Mouse (Mus musculus): ENCODE measurements around the gene Stt3b. TPM values are rescaled to one million over a fixed set of nuclear protein-coding genes. Genes with fewer than 3 reads are reported as not detected.
A peak's percentile ranks its signal among the peaks of the same experiment; 100 is the strongest.

The Stt3b gene
- 100 to 1,000 TPM; 110 to 112 TPM for total RNA-seq (2021)

DNA sequence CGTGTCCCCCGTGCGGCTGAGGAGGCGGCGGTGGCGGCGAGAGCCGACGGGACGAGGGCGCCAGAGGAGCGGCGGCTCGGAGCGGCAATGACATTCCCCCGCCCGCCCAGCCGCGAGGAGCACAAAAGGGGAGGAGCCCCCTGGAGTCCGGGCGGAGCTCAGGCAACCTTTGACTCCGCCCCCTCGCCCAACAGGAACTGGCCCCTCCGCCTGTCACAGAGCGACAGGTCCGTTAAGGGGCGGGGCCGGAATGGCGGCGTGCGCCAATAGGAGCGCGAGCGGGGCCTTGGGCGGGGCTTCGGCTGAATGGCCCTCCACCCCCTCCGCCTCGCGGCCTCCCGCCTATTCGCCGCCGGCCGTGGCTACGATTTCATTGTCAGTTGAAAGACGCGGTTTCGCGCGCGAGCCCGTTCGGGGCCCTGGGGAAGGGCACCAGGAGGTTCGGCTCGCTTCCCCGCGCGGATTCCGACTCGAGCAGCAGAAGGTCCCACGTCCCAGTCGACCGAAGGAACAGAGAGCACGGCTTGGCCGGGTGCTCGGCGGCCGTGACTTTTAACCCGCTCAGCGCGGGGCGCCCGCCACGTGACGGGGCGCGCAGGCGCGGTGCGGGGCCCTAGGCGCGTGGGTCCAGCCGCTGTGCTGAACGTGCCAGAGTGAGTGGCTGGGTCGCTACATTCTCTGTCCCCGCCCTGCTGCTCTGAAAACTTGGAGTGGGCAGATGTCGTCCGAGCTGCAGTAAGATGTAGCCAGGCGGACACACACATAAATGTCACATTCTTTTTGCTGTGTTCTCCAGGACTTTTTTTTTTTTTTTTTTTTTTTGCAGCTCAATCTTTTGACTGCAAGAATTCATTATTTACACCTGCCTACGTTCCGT is at the start of gene Stt3b:
Gene Stt3b (minus strand): TSS at position 76 of the 877 bp plus-strand sequence.
- intact Hi-C loops (cut with DNase I) = loop anchor here (5.0 kb wide), 1 partner anchor 732 kb away; no protein-coding TSS in a partner anchor
- DNase-seq = peak; percentile 100

DNA sequence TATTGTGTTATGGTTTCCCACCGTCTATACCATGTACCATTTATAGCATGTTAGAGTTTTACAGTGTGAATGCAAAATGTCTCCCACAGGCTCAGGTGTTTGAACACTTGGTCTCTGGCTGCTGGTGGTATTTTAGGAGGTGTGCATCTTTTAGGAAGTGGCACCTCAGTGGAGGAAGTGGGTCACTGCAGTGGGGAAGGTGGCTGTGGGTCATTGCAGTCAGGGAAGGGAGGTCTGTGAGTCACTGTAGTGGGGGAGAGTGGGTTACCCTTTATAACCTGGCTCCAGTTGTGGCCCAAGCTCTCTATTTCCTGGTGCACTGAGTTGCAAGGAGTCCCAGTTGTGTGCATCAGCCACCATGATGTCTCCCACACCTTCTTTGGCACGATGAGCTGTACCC is 48.2 kb upstream of the Stt3b start:
- intact Hi-C loops (cut with DNase I) = no loop called here

DNA sequence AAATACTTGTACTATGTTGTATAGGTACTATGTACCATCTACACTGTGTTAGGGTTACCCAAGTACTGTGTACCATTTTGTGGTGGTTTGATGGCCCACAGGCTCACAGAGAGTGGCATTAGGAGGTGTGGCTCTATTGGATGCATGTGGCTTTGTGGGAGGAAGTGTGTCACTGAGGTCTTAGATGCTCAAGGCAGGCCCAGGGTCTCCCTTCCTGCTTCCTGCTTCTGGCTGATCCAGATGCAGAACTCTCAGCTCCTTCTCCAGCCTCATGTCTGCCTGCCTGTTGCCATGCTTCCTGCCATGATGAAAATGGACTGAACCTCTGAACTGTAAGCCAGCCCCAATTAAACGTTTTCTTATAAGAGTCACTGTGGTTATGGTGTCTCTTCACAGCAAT is 47.8 kb upstream of the Stt3b start:
- intact Hi-C loops (cut with DNase I) = no loop called here
- no peak for DNase-seq

More for the DNA sequence above, 48.2 kb upstream of the Stt3b start:
- DNase-seq = no peak

DNA sequence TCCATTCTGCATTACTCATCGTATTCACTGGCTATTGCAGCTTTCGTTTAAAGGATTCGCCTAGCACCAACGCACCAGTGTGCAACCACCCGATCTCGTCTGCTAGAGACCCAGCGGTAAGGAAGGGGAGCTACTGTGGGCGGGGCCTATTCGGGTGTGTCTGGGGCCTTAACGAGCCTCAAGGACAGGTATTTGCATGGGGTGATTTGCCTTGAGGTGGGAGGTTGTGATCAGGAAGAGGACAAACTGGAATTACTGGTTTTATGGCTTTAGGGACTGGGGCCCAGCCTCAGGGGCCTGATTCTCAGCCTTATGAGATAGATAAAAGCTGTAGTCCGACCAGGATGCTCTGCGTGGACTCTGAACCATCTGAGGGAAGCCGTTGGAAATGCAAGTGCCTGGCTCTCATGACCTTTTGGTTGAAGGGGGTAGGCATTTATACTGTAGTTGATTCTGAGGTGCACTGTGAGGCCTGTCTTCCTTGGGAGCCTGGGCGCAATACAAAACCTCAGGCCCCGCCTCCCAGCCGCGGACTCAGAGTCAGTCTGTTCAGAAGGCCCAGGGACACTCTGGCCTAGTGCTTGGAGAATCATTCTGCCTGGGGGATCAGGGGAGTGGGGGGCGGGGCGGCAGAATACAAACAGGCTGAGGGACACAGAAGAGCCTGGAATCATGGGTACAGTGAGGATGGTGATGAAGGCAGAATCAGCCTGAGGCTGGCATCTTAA is 46.7 kb upstream of the Stt3b start:
- no peak for DNase-seq
- intact Hi-C loops (cut with DNase I) = no loop called here

DNA sequence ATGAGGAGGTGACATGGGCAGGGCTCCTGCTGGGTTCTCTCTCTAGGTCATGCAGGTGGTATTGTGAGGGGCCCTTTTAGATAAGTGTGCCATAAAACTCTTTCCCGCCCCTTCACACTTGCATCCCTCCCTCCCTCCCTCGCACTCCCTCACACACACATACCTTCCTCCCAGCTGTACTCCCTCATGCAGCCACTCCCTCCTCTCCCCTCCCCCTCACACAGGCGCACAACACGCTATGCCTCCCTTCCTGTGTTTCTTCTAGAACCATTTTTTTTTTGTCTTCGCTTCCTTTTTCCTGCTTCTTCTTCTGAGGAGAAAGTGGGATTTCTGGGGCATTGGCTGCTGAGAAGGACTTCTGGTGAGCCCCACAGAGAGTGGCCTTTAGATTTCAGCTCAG is 45.8 kb upstream of the Stt3b start:
- no peak for DNase-seq
- intact Hi-C loops (cut with DNase I) = no loop called here

DNA sequence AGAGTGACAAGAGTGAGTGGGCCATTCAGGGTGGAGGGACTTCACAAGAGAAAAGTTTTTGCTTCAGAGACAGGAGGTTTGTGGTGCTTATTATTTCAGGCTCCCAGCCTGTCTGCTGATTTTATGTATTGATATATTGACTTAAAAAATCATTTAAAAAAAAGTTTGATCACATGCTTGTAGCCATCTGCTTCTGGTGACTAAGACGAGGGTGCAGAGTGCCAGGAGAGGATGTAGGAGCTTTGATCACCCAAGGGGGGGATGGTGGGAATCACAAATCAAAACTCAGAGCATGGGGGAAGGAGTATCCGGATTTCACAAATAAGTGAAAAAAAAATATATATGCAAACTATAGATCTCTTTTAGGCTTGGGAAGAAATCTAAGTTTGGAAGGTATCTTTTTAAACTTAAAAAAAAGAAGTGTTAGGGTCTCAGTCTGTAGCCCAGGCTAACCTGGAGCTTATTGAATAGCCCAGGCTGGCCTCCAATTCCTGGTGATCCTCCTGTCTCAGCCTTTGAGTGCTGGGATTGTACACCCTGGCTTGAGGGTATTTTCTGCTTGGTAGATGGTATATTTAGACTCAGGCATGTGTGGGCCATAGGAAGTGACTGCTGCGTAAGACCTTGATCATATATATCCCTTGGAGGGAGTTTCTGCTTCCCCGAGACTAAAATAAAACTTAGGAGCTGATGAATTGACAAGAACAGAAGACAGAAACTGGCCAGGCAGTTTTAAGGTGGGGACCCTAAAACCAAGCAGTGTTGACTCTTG is 39.7 kb upstream of the Stt3b start:
- intact Hi-C loops (cut with DNase I) = no loop called here
- DNase-seq = no peak

DNA sequence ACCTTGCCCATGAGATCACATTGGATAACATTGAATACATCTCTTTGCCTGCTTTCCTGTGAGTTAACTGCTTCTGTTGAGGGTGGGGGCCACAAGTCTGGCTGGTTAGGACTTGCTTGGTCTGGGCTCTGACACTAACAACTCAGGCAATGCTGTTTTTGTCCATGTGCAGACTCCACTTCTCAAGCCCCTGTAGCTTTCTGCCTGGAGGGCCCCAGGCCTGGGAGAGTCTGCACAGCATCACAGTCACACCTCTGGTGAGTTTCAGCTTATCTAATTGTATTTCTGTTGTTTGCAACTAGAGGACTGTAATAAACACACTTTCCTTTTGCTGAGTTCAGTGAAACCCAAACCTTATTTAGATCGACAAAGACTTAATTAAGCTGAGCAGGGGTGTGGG is 38.9 kb upstream of the Stt3b start:
- intact Hi-C loops (cut with DNase I) = no loop called here
- DNase-seq = no peak

DNA sequence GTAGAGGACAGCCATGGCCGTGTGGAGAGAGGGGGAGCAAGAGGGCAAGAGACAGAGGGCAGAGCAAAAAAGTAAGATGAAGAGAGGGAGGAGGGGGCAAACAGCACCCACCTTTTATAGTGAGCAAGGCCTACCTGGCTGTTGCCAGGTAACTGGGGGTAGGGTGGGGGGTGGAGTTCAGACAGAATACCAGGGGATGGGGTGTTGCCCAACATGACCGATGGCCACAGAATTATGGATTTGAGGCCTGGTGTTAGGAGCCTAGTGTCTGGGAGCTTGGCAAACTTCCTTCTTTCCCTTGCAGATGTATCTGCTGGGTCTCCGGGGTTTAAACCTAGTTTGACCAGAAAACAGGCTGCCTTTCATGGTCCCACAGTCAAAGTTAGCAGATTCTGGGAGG is 34.7 kb upstream of the Stt3b start:
- DNase-seq = no peak
- intact Hi-C loops (cut with DNase I) = no loop called here

DNA sequence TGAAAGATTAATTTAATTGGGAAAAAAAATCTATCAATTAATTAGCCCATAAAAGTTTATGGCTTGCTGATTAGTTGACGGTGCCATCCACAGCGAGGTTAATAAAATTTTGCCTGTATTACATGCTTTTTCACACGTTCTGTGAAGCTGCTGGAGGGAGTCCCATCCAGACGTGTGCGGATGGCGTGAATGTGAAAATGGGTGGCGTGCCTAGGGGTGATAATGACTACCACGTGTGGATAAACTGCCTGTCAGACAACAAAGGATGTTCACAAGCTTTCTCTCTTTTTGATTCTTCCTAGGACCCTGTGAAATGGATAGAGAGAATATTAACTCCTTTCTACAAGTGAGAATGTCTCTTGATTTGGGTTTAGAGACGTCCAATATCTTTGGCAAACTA is 31.4 kb upstream of the Stt3b start:
- intact Hi-C loops (cut with DNase I) = no loop called here
- DNase-seq = no peak

DNA sequence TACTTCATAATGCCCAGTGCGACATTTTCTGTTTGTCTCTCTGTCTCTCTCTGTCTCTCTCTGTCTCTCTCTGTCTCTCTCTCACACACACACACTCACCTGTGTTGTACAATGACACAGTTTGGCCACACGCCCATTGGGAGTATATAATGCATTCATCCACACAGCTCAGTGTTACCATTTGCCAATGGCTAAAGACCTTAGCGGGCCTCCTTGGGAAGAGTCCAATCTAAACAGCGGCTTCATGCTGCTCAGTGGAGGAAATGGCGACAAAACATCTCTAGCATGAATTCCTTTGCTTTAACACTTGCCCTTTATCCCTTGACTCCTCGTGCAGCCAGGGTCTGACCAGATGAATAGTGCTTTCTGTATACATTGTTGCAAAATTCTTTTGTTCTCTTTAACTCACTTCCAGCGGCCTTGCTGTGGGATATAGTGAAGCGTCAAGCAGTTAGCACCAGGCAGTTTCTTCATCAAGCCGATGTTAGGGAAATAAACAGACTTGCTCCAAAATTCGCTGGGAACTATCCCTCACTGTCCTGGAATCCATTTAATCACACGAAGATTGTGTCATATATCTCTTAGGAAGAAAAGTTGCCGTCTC is 30.1 kb upstream of the Stt3b start:
- intact Hi-C loops (cut with DNase I) = no loop called here
- DNase-seq = peak; percentile 39

DNA sequence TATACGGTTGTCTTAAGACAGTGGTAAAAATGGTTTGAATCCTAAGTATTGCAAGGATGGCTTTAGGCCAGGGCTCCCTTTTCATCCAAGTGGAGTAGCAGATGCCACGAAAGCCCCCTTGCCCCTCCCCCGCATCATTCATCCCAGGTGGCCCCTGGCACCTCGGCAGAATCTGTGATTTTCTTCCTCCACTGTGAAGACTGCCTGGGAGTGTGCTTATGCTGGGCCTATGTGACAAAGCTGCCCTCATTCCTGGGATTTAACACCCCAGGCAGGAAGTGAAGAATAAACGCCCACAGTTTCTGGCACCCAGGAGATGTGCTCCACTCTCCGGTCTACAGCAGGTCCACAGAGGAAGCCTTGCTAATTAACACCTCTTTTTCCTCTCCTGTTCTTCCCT is 28.6 kb upstream of the Stt3b start:
- DNase-seq = peak; percentile 88

DNA sequence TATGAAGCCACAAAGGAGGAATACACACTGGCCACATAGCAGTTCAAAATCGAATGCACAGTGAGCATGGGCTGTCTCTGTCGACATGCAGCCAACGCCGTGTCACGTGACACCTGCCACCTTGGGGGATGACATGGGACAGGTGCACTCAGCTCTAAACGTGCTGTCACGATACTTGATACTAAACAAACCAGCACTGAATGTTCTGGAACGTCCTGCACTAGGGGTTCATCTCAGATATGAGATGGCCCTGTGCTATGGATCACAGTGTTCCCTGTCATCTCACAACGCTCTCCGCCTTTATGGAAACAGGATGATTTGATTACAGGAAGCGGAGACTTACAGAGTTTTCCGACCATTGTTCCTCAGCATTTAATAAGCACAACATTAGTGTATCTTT is 22.8 kb upstream of the Stt3b start:
- intact Hi-C loops (cut with DNase I) = no loop called here
- DNase-seq = no peak

More for the DNA sequence above, 28.6 kb upstream of the Stt3b start:
- intact Hi-C loops (cut with DNase I) = no loop called here

DNA sequence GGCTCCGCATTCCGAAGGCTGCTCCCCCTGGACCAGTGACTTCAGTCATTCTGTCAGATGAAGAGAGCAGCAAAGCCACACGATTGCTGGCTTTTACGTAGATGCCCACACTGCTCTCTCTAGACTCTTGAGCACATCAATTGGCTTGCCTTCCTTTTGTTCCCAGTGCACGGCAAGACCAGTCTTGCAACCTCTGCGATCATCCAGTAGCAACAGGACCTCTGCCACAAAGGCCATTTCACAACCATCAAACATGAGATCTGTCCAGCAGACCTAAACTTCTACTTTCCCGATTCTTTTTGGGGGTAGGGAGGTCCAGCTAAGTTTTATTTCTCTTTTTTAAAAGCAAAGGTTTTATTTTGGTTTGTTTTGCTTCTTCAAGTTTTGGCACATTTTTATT is 22.1 kb upstream of the Stt3b start:
- intact Hi-C loops (cut with DNase I) = no loop called here
- no peak for DNase-seq

DNA sequence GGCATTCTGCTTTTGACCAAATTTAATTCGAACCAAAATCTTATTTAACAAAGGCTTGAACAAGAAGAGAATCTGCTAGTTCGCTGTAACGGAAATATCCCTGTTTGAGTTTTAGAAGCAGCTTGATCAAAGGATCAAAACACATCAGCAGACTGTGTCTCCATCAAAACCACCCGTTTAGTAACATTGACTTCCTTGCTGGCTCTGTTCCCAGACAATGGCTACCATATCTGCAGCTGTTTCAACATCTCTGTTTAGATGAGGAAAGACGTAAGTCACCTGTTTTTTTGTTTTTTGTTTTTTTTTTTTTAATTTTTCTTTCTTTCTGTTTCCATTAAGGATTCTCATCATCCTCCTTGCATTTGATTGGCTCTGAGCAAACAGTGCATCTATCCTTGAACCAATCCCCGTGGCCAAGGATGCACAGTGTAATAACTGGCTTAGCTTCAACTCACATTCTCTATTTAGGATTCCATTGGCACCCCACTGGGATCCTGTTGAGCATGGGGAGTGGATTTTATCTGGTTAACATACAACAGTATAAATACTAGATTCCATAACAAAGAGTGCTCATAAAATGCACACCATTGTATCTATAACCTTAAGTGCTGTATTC is 20.7 kb upstream of the Stt3b start:
- DNase-seq = no peak
- intact Hi-C loops (cut with DNase I) = no loop called here

DNA sequence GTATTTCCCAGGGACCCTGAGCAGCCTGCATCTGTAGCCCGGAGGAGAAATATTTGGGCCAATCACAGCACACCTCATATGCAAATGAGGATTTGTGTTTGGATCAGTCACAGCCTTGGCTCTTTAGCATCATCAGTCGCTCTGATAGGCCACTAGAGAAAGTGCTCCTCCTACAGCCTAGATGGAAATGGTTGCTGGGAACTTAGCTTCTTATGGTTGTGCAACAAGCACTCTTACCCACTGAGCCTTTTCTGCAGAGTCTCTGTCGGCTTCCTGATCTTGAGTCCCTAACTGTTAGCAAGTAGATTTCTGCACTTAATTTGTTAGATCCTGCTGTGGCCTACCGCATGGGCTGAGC is 16.3 kb upstream of the Stt3b start:
- DNase-seq = no peak
- intact Hi-C loops (cut with DNase I) = no loop called here

DNA sequence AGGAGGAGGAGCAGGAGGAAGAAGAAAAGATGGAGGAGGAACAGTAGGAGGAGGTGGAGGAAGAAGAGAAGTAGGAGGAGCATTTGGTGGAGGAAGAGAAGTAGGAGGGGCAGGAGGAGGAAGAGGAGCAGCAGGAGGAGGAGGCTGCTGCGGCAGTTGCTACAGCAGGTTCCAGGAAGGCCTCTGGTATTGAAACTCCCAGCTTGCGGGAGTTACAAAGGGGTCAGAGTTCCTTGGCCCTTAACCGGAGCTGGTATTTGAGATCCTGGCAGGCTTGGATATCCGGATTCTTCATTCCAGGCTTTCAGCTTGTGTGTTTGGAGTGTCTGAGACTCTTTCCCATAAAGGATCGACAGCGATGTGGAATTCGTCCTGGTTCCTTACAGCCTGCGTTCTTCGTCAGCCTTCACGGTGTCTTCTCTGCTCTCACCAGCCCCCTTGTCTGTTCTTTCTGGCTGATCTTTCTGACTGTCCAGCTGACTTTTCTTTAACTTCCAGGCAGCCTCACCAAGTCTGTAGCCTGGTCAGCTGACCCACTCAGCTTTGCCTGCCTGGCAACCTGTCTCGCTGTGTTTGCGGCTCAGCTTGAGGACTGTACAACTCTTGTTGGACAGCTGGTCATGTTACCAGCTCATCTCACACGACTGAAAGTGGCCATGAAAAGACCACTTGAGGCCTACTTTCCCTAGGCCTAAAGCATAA is 15.8 kb upstream of the Stt3b start:
- no peak for DNase-seq
- intact Hi-C loops (cut with DNase I) = no loop called here

DNA sequence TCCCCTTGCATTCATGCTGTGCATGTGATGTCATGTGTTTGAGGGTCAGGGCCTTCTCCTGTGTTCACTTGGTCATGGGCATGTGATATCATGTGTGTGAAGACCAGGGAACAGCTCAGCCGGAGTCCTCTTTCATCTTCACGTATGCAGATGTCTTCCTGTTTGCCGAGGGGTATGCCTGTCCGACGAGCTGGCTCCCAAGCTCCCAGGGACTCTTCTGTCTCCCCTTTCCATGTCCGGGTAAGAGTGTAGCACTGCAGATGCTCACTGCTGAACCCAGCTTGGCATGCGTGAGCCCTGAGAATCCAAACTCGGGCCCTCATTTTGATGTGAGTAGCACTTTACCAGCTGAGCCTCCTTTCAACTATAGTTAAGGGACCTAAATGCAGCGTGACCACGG is 13.4 kb upstream of the Stt3b start:
- no peak for DNase-seq
- intact Hi-C loops (cut with DNase I) = no loop called here

DNA sequence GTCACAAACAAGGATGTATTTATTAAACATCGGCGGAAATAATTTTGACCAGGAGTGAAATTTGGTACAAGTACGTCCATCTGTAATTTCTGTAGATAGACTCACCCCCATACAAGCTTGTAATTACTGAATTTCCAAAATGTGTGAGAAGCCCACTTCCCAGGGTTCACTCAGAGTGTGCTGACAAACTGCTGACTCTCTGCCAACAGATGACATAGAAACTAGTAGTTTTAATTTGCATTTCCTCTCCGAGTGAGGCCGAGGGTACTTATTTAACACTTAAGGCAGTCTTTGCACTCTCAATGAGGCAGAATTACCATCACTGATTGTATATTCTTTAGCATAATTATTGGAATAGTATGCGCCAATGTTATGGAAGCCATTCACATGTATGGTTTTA is 12.2 kb upstream of the Stt3b start:
- DNase-seq = no peak
- intact Hi-C loops (cut with DNase I) = no loop called here

DNA sequence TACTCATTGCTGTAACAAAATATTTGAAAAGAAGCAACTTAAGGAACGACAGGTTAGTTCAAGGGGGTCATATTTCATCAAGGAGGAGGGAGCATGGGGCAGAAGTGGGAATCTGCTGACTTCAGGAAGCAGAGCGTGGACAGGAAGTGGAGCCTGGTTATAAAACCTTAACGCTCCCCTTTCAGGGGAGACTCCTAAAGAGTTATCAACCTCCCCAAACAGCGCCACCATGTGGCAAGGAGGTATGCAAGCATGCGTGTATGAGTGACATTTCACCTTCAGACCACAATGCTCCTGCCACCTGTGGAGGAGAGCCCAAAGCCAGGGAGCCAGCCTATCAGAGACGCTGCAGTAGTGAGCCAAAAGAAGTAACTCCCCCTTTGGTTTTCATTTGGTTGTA is 10.8 kb upstream of the Stt3b start:
- DNase-seq = no peak
- intact Hi-C loops (cut with DNase I) = no loop called here

DNA sequence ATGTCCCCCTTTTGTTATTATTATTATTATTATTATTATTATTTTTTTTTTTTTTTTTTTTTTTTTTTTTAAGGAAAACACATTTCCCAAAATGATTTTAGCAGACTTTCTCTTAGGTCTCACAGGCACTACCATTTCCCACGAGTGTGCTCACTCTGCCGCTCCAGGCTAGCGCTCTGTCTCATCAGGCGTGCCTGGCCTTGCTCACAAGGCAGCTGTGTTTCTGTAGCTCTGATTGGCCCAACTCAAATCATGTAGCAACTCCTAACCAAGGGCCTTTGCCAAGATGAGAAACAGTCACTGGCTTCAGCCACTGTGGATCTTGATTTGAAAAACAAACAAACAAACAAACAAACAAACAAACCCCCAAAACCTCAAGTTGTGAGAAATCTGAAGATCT is 9.9 kb upstream of the Stt3b start:
- intact Hi-C loops (cut with DNase I) = no loop called here
- DNase-seq = no peak

Data from left cerebral cortex, postnatal 4 days (tissue).